Mouse (Mus musculus): ENCODE results near the gene Rapgef5.

Rapgef5 gene

GRCm38 (mm10) chr12:117598190-117598589 is 81.9 kb downstream of the Rapgef5 start:
- ATAC-seq (ENCODE audit: insufficient number of reproducible peaks, low FRiP score, low TSS enrichment): no peak

GRCm38 (mm10) chr12:117605966-117606365 is 89.7 kb downstream of the Rapgef5 start:
- no peak for ATAC-seq (ENCODE audit: insufficient number of reproducible peaks, low FRiP score, low TSS enrichment)

GRCm38 (mm10) chr12:117612715-117613114 is 96.4 kb downstream of the Rapgef5 start:
- no peak for ATAC-seq (ENCODE audit: insufficient number of reproducible peaks, low FRiP score, low TSS enrichment)

- ATAC-seq (ENCODE audit: insufficient number of reproducible peaks, low FRiP score, low TSS enrichment): no peak
Observed at GRCm38 (mm10) chr12:117619523-117620023, 103.3 kb downstream of the Rapgef5 start.

GRCm38 (mm10) chr12:117622972-117623371 is 106.7 kb downstream of the Rapgef5 start:
- ATAC-seq (ENCODE audit: insufficient number of reproducible peaks, low FRiP score, low TSS enrichment): no peak

- no peak for ATAC-seq (ENCODE audit: insufficient number of reproducible peaks, low FRiP score, low TSS enrichment)
Observed at GRCm38 (mm10) chr12:117627311-117627710, 111.0 kb downstream of the Rapgef5 start.

- ATAC-seq (ENCODE audit: insufficient number of reproducible peaks, low FRiP score, low TSS enrichment): no peak
Observed at GRCm38 (mm10) chr12:117628321-117629093, 112.2 kb downstream of the Rapgef5 start.

- no peak for ATAC-seq (ENCODE audit: insufficient number of reproducible peaks, low FRiP score, low TSS enrichment)
Observed at GRCm38 (mm10) chr12:117632133-117632532, 115.9 kb downstream of the Rapgef5 start.

GRCm38 (mm10) chr12:117636139-117636772 is 120.0 kb downstream of the Rapgef5 start:
- ATAC-seq (ENCODE audit: insufficient number of reproducible peaks, low FRiP score, low TSS enrichment): no peak

GRCm38 (mm10) chr12:117636969-117637368 is 120.7 kb downstream of the Rapgef5 start:
- ATAC-seq (ENCODE audit: insufficient number of reproducible peaks, low FRiP score, low TSS enrichment): no peak

GRCm38 (mm10) chr12:117638833-117639232 is 122.6 kb downstream of the Rapgef5 start:
- ATAC-seq (ENCODE audit: insufficient number of reproducible peaks, low FRiP score, low TSS enrichment): no peak

GRCm38 (mm10) chr12:117639356-117640121 is 123.3 kb downstream of the Rapgef5 start:
- ATAC-seq (ENCODE audit: insufficient number of reproducible peaks, low FRiP score, low TSS enrichment): no peak

- no peak for ATAC-seq (ENCODE audit: insufficient number of reproducible peaks, low FRiP score, low TSS enrichment)
Observed at GRCm38 (mm10) chr12:117642512-117642911, 126.2 kb downstream of the Rapgef5 start.

- no peak for ATAC-seq (ENCODE audit: insufficient number of reproducible peaks, low FRiP score, low TSS enrichment)
Observed at GRCm38 (mm10) chr12:117645771-117646170, 129.5 kb downstream of the Rapgef5 start.

- ATAC-seq (ENCODE audit: insufficient number of reproducible peaks, low FRiP score, low TSS enrichment): no peak
Observed at GRCm38 (mm10) chr12:117653920-117654472, 137.7 kb downstream of the Rapgef5 start.

- ATAC-seq (ENCODE audit: insufficient number of reproducible peaks, low FRiP score, low TSS enrichment): no peak
Observed at GRCm38 (mm10) chr12:117656935-117657334, 140.7 kb downstream of the Rapgef5 start.

- no peak for ATAC-seq (ENCODE audit: insufficient number of reproducible peaks, low FRiP score, low TSS enrichment)
Observed at GRCm38 (mm10) chr12:117657766-117658165, 141.5 kb downstream of the Rapgef5 start.

GRCm38 (mm10) chr12:117658821-117659220 is 142.5 kb downstream of the Rapgef5 start:
- ATAC-seq (ENCODE audit: insufficient number of reproducible peaks, low FRiP score, low TSS enrichment): no peak

- ATAC-seq (ENCODE audit: insufficient number of reproducible peaks, low FRiP score, low TSS enrichment): no peak
Observed at GRCm38 (mm10) chr12:117660361-117660760, 144.1 kb downstream of the Rapgef5 start.

GRCm38 (mm10) chr12:117661871-117662270 is 145.6 kb downstream of the Rapgef5 start:
- no peak for ATAC-seq (ENCODE audit: insufficient number of reproducible peaks, low FRiP score, low TSS enrichment)

- ATAC-seq (ENCODE audit: insufficient number of reproducible peaks, low FRiP score, low TSS enrichment): no peak
Observed at GRCm38 (mm10) chr12:117663637-117664036, 147.4 kb downstream of the Rapgef5 start.
